Mouse (Mus musculus) NIH3T3 (cell line): Measurements from ENCODE around the gene Gja5.
"Not testable (repeated sequence)": the region's sequence is repeated elsewhere in the genome, so short reads cannot be mapped to it uniquely, and the experiment has no call there.

Experiments
- DNase-seq: peaks from one replicate; pipeline ENCODE4 v3.0.0-alpha.2; 2012; ENCODE audit warnings: low read depth

Gja5 gene

DNA sequence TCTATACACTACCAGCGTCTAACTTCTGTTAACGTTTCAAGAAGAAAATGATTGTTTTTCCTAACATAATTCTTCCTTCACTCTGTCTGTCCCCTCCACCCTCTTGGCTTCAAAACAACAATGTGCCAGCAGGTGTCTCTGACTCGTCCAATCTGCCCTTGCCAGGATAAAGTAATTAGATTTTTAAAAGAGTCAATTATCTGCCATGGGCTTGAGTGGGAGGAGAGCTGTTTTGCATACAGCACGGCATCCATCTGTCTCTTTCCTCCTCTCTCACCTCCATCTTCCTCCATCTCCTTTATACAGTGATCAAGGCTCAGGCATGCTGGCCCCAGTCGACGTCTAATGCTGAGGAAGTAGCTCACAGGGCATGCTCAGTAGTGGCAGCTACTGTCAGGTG is 132.6 kb downstream of the Gja5 start:
- no peak for DNase-seq

DNA sequence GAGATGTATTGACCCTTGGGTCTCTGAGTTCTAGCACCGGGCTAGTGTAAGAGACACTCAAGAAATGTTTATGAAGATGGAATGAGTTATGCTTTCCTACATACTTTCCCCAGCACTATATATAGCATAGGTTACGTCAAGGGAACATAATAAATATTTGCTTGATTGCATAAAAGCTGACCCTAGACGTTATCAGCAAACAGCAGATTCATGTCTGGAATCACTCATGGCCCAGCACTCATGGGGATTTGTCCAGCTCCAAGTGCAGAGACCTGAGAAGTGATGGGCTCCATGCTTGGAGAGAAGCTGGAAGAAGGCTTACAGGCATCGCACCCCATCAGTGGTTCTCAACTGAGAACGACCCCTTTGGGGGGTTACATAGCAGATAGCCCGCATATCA is 135.2 kb downstream of the Gja5 start:
- no peak for DNase-seq

GRCm38 (mm10) chr3:97044188-97044587 is 139.7 kb downstream of the Gja5 start:
- no peak for DNase-seq

- no peak for DNase-seq
Observed at GRCm38 (mm10) chr3:97047757-97048156, 143.3 kb downstream of the Gja5 start.

DNA sequence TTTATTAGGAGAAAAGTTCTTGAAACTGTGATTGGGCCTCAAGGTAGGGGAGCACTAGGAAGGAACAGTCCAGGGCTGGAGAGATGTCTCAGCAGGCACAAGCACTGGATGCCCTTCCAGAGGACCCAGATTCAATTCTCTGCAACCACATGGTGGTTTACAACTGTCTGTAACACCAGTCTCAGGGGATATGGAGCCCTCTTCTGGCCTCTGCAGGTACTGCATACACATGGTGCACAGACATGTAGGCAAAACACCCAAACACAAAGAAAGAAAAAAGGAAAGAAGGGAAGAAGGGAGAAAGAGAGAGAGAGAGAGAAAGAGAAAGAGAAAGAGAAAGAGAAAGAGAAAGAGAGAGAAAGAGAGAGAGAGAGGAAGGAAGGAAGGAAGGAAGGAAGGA is 143.9 kb downstream of the Gja5 start:
- peak; percentile 26 for DNase-seq

DNA sequence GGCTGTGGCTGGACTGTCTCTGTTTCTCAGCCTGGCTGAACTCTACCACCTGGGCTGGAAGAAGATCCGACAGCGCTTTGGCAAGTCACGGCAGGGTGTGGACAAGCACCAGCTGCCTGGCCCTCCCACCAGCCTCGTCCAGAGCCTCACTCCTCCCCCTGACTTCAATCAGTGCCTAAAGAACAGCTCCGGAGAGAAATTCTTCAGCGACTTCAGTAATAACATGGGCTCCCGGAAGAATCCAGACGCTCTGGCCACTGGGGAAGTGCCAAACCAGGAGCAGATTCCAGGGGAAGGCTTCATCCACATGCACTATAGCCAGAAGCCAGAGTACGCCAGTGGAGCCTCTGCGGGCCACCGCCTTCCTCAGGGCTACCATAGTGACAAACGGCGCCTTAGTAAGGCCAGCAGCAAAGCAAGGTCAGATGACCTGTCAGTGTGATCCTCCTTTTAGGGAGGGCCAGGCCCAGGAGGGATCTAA is 146.8 kb downstream of the Gja5 start:
- DNase-seq = no peak

GRCm38 (mm10) chr3:97052069-97052799 is 147.7 kb downstream of the Gja5 start:
- no peak for DNase-seq

DNA sequence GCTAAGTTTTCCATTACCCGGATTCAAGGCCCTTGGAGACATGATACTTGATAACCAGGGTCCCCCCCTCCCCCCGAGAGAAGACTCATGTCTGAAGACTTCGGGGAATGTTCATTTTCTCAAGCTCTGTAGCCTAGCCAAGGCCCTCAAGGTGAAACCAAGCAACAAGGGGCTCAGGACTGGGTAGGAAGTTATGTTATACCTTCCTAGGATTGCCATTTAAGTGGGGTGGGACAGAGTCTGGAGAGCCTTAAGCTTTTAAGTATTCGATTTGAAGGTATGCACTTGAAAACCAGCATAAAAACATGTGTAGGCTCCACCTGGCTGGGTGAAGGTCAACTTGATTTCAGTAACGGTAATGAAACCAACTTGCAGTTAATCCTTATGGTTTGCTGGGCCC is 154.2 kb downstream of the Gja5 start:
- DNase-seq = no peak

- no peak for DNase-seq
Observed at GRCm38 (mm10) chr3:97060119-97060518, 155.6 kb downstream of the Gja5 start.

DNA sequence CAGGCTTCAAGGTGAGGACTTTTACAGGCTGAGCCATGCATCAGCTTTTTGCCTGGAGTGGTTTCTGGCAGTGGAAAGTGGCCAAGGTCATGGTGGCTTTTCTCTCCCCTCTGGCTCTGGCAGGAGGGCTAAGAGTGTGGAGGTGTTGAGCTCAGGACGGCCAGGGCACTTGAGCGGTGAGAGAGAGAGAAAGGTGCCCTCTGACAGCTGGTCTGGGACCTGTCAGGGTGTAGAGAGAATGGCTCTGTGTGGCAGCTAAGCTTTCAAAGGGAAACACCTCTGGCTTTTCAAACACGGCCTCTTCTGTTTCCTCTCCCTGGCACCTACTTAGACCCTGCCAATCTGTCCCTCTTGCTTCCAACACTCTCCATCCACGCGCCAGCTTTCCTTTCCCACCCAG is 158.3 kb downstream of the Gja5 start:
- DNase-seq = no peak

DNA sequence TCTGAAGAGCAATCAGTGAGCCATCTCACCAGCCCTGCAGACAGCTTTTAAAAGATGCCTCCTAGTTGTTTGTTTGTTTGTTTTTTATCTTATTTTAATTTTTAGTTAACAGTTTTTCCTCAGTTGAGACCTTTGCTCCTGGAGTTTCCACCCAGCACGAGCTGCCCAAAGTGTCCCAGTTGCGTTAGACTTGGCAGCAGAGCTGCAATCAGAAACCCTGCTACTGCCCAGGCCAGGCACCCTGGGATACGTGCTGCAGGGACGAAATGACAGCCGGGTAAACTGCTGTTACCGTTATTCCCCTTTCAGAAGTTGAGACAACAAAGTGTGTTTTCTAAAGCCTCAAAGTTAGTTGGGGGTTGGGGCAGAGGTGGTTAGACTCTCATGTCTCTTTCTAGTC is 159.6 kb downstream of the Gja5 start:
- DNase-seq = no peak

DNA sequence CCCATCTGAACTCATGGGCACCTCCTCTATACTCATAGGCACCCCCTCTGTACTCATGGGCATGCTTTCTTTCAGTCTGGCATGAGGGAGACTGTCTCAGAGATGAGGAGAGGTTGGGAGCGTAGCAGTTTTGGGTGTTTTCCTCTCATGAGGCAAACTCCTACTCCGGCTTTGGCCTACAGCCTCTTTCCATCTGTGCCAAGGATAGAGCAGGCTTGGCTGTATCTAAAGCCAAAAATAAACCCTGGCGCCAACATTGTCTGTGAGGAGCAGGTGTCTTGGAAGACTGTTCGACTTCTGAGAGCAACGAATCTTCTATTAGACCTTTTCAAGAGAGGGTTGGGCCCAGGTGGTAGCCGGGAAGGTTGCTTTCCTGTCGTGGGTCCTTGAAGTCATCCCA is 165.1 kb downstream of the Gja5 start:
- not testable (repeated sequence) for DNase-seq

- not testable (repeated sequence) for DNase-seq
Observed at GRCm38 (mm10) chr3:97071916-97072315, 167.4 kb downstream of the Gja5 start.

GRCm38 (mm10) chr3:97072361-97072760 is 167.9 kb downstream of the Gja5 start:
- not testable (repeated sequence) for DNase-seq

GRCm38 (mm10) chr3:97075744-97076350 is 171.4 kb downstream of the Gja5 start:
- not testable (repeated sequence) for DNase-seq

DNA sequence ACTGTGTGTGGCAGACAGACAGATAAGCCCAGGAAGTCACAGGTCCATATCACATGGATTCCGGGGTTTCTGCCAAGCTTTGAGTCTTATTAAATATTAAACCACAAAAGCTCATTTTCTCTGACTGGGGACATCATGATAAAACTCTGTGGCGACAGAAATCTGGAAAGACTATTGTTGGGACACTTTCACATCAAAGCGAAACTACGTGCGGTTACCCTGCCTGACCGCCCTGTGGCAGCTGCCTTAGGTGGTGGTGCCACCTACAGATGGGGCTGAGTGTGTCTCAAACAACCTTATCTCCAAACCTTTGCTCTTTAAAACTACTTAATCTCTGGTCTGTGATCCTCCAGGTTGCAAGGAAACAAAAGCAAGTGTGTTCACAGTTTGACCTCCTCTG is 171.9 kb downstream of the Gja5 start:
- DNase-seq = no peak

- DNase-seq = no peak
Observed at GRCm38 (mm10) chr3:97078436-97078835, 173.9 kb downstream of the Gja5 start.

DNA sequence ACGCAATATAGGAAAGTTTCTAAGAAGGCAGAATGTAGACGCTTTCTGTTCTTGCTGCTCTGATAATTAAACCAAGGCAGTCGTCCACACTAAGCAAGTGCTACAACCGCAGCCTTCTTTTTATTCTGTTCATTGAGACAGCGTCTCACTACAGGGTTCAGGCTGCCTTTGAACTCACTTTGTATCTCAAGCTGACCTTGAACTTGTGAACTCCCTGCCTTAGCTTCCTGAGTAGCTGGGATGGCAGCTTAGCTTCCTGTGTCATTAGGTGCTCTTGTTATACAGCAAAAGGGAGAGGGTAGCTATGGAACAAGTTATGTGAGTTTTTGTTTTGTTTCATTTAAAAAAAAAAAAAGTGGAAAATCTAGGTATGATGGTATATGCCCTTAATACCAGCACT is 177.7 kb downstream of the Gja5 start:
- no peak for DNase-seq

DNA sequence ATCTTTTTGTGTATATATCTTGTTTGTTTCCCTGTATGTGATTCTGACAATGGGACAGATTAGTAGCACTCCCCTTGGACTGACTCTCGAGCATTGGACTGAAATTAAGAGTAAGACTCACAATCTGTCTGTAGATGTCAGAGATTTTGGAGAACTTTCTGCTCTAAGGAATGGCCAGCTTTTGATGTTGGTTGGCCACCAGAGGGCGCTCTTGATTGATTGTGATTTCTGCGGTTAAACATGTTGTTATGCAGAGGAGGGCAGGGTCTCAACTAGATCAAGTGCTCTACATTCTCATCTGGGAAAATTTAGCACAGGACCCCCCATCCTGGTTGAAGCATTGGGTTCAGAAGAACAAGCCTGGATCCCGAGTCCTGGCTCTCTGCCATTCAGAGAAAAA is 182.8 kb downstream of the Gja5 start:
- DNase-seq = peak; percentile 57

DNA sequence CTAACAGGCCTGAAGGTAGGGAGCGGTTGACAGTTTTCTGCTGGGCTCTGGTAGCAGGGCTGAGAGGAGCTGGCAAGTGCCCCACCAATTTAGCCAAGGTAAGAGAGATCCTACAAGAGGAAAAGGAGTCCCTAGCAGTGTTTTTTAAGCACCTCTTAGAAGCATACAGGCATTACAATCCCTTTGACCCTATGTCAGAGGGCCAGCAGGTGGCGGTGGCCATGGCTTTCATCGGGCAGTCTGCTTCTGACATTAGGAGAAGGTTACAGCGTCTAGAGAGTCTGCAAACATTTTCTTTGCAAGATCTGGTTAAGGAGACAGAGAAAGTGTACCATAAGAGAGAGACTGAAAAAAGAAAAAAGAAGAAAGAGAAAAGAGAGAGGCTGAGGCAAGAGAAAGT is 183.8 kb downstream of the Gja5 start:
- DNase-seq = not testable (repeated sequence)

DNA sequence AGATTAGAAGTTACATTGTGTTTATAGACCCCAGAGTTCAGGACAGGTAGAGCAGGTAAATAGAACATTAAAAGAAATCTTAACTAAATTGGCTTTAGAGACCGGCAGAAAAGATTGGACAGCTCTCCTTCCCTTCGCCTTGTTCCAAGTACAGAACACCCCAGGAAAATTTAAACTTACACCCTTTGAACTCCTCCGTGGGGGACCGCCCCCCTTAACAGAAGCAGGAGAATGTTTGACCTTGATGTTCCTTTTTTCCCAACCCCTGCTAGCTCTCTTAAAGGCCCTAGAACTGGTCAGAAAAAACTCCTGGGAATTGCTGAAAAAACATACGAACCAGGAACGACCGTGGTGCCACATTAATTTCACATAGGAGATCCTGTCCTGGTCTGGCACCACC is 187.5 kb downstream of the Gja5 start:
- not testable (repeated sequence) for DNase-seq

GRCm38 (mm10) chr3:97096664-97097063 is 192.2 kb downstream of the Gja5 start:
- DNase-seq = not testable (repeated sequence)

DNA sequence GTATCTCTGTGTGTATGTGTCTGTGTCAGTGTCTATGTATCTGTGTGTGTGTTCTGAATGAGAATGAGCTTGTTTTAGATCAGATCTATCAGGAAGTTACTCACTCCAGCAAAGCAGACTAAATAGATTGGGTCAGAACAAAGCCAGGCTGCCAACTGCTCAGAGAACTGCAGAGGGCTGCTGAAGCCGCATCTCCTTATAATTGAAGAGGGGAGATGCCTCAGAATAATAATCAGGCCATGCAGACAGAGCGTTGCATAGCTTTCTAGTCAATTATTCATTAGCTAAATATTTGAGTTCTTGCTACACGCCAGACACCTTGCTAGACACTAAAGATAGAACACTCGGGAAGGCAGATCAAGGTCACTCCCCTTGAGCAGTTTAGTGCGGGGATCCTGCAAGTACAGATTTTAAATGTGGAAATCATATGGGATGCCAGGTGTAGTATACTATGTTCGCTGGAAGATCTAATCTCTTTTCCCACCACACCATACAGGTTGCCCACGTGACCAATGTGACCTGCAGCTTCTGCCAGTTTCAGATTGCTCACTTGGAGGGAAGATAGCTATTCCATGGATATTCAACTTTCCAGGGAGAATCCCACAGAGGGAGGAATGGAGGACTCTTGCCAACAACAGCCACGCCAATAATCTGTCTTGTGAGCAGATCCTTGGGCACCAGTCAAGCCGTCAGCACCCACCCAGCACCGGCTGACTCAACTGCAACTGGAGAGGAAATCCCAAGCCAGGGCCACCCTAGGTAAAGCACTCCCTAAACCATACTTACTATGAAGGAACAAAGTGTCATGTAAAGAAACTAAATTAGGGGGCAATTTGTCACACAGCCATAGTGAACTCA is 196.5 kb downstream of the Gja5 start:
- DNase-seq = peak; percentile 4
